Mouse (Mus musculus) ovary, postnatal 10 days (tissue): ENCODE results near the gene Ppp1r15b.

Experiments
- DNase-seq: peaks from one replicate; pipeline ENCODE4 v3.0.0; 2022; ENCODE audit warnings: low spot score

The Ppp1r15b gene

GRCm38 (mm10) chr1:133121246-133121645, 9.7 kb upstream of the Ppp1r15b start:
- DNase-seq, result no peak

GRCm38 (mm10) chr1:133124137-133124536, 6.8 kb upstream of the Ppp1r15b start:
- no peak for DNase-seq

- no peak for DNase-seq
Measured at GRCm38 (mm10) chr1:133125640-133126364, 5.1 kb upstream of the Ppp1r15b start.

GRCm38 (mm10) chr1:133126365-133126740, 4.6 kb upstream of the Ppp1r15b start:
- no peak for DNase-seq

- no peak for DNase-seq
Measured at GRCm38 (mm10) chr1:133127328-133127727, 3.6 kb upstream of the Ppp1r15b start.

- DNase-seq, result no peak
Measured at GRCm38 (mm10) chr1:133129471-133130221, 1.3 kb upstream of the Ppp1r15b start.

- DNase-seq, result no peak
Measured at GRCm38 (mm10) chr1:133131561-133131905, 590 bp downstream of the Ppp1r15b start.

- DNase-seq, result no peak
Measured at GRCm38 (mm10) chr1:133131936-133132335, 993 bp downstream of the Ppp1r15b start.

- no peak for DNase-seq
Measured at GRCm38 (mm10) chr1:133132388-133133326, 1.7 kb downstream of the Ppp1r15b start.

GRCm38 (mm10) chr1:133133425-133133824, 2.5 kb downstream of the Ppp1r15b start:
- DNase-seq, result no peak

- DNase-seq, result no peak
Measured at GRCm38 (mm10) chr1:133134071-133134470, 3.1 kb downstream of the Ppp1r15b start.

GRCm38 (mm10) chr1:133134881-133135280, 3.9 kb downstream of the Ppp1r15b start:
- DNase-seq, result no peak

- DNase-seq, result no peak
Measured at GRCm38 (mm10) chr1:133135808-133136207, 4.9 kb downstream of the Ppp1r15b start.

- DNase-seq, result no peak
Measured at GRCm38 (mm10) chr1:133138401-133138800, 7.5 kb downstream of the Ppp1r15b start.

GRCm38 (mm10) chr1:133146014-133147009, 15.4 kb downstream of the Ppp1r15b start:
- no peak for DNase-seq

GRCm38 (mm10) chr1:133147324-133147723, 16.4 kb downstream of the Ppp1r15b start:
- DNase-seq, result no peak

GRCm38 (mm10) chr1:133148122-133148521, 17.2 kb downstream of the Ppp1r15b start:
- no peak for DNase-seq

GRCm38 (mm10) chr1:133150556-133150955, 19.6 kb downstream of the Ppp1r15b start:
- DNase-seq, result no peak

GRCm38 (mm10) chr1:133152213-133152612, 21.3 kb downstream of the Ppp1r15b start:
- no peak for DNase-seq

GRCm38 (mm10) chr1:133155270-133155669, 24.3 kb downstream of the Ppp1r15b start:
- no peak for DNase-seq

GRCm38 (mm10) chr1:133159128-133159564, 28.2 kb downstream of the Ppp1r15b start:
- DNase-seq, result no peak
